Mouse (Mus musculus) v-Abl transformed pro-B cells (cell line): ENCODE data around the gene Srgn.
"Not testable (repeated sequence)": the region's sequence is repeated elsewhere in the genome, so short reads cannot be mapped to it uniquely, and the experiment has no call there.

Source experiments
- in situ Hi-C, 2 experiments: fragments of 400-800 bp; cut with MboI; formaldehyde crosslinking; loops; one replicate each; pipeline ENCODE4 v1.15.1; 2025; ENCODE audit not compliant: unreplicated experiment in 2 of 2

Srgn gene

DNA sequence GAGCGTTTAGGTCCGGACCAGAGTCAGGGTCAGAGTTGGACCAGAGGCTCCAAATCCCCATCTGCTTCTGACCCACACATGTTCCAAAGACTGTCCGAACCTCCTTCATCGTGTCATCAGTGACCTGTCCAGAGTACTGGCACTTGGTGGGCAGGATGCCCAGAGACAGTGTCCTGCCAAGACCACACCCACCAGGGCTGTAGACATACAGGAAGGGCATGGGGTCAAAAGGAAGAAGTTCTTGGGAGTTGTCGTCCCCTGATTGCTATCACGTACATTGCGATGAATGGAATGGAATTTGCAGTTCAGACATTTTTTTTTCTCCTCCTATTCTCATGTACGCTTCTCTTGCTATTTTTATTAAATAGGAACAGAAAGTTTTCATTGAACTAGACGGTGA lies 2.9 kb upstream of the Srgn start:
- in situ Hi-C loops, result no loop called here

DNA sequence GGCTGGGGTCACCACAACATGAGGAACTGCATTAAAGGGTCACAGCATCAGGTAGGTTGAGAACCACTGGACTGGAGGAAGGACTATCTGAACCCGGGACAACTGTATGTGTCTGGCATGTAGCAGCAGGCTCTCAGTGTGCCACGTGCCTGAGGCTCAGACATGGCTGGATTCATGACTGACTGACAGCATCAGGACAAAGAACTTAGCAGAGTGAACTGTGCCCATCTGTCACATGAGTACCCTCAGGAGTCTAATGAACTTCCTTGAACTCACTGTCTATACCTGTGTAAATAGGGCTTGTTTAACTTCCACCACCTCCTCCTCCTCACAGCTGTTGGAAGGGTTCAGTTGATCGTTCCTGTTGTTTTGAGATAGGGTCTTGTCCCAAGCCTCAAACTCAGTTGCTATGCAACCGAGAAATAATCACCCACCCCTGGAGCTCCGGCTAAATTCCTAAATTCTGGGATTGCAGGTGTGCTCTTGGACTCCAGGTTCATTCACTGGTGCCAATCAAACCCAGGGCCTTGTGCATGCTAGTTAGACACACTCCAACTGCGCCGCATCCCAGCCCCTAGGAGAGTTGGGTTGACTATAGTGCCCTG lies 4.8 kb downstream of the Srgn start:
- in situ Hi-C loops, result no loop called here

DNA sequence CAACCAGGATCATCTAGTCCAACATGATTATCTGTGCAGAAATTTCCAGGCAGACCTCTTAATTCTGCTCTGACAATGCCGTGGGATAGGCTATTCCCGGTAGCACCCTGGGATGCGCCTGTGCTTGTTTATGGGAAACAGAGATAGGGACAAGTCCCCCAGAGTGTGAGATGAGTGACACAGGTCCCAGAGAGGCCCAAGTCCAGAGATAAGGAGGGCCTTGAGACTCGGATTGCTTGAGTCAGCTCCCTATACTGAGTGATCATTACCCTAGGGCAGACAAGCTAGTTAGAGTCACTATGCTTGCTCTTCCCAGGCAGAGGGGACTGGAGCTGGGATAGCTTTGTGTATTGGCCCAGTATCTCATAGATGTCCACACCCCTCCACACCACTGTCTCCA lies 5.5 kb downstream of the Srgn start:
- in situ Hi-C loops, result no loop called here

DNA sequence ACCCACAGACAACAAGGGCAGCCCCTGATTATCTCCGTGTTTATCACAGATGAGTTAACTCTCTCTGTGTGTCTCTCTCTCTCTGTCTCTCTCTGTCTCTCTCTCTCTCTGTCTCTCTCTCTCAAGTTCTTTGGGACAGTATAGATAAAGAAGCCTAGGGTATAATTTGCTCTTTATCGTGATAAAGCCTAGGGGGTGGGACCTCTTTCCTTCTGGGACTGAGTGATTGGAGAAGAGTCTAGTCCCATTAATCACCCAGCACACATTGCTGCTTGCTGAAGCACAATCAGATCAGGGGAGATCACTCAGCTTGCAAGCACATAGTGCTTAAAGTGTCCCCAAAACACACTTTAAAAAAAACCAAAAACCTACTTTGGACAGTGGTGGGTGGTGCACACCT lies 6.3 kb downstream of the Srgn start:
- in situ Hi-C loops, result no loop called here

DNA sequence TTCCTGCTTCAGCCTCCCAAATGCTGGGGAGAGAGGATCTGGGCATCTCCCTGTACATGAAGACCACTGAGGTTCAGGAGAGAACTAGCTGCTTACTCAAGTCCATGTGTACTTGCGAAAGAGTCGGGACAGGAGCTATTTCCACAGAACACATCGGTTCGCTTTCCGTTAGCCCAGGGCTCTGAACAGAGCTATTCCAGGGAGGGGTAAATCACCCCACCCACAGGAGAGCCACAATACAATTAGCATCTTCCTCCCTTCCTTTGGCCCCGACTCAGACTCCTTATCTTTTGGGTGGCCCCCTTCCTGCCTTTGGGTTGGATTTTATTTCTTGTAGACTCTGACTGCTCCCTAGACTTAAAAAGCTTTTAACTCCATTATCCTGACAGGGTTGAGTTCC lies 9.7 kb downstream of the Srgn start:
- in situ Hi-C loops, result no loop called here

DNA sequence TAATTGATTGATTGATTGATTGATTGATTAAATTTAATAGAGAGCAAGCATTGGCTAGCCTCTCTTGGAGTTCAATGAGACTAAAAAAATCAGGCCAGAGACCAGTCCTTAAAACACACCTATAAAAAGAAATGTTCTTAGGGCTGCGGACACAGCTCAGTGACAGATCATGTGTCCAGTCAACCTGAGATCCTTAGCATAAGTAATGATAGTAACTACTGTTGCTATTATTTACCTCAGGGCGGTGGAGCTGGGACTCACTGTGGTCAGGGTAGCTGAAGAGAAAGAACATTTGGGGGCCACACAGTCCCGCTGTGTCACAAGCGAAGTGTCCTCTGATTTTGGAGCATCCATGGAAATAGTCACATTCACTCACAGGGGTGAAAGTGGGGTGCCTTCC lies 14.4 kb downstream of the Srgn start:
- in situ Hi-C loops, result no loop called here

DNA sequence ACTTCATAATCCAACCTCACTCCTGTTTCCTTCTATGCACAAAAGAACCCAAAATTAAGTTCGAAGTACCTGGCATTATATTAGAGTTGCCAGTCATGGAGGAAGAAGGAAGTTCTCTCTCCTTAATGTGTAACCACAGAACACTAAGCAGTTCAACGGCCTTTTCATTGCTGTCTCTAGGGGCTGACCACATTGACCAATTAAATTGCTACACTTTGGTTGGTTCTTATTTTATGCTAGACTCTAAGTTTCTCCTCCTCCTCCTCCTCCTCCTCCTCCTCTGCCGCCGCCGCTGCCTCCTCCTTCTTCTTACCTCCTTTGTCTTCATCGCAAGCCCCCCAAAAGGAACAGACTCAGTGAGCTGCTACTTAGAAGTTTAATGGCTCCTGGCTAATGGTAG lies 15.7 kb downstream of the Srgn start:
- in situ Hi-C loops, result no loop called here

DNA sequence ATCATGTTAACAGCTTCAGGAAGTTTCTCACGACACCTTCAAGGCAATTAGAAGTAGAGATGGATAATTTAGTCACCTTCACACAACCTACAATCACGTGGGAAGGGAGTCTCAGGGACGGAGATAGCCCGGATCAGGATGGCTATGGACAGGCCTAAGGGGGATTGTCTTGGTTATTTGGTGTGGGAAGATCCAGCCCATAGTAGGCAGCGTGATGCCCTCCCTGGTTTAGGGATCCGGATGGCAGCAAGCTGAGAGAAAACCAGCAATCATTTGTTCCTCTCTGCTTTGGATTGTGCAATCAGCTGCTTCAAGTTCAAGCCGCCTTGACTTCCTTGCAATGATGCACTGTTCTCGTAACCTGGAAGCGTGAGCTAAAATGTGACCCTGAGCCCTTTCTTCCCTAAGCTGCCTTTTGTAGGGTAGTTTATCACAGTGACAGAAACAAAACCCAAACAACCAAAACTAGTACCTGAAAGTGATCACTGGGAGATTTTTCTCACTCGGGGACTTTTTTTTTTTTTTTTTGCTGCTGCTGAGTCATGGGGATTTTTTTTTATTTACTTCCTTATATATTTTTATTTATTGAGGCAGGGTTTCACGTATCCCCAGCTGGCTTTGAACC lies 18.1 kb downstream of the Srgn start:
- in situ Hi-C loops, result no loop called here

DNA sequence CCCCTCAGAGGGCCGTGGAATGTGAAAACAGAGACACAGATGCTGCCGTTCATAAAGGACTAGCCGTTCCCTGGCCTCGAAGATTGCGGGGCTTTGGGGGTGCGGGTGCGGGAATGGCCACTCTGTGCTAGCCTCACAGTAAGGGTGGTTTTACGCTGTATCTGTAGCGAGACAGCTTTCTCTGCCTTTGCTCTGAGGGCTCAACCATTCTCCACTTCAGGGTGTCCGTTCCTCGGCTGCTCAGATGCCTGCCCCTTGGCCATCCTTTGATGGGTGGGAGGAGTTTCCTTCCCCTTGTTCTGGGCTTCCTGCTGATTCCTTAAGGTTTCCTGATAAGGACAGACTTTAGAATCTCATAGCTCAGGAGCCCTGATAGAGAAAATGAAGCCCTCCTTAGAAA lies 18.8 kb downstream of the Srgn start:
- in situ Hi-C loops, result no loop called here

DNA sequence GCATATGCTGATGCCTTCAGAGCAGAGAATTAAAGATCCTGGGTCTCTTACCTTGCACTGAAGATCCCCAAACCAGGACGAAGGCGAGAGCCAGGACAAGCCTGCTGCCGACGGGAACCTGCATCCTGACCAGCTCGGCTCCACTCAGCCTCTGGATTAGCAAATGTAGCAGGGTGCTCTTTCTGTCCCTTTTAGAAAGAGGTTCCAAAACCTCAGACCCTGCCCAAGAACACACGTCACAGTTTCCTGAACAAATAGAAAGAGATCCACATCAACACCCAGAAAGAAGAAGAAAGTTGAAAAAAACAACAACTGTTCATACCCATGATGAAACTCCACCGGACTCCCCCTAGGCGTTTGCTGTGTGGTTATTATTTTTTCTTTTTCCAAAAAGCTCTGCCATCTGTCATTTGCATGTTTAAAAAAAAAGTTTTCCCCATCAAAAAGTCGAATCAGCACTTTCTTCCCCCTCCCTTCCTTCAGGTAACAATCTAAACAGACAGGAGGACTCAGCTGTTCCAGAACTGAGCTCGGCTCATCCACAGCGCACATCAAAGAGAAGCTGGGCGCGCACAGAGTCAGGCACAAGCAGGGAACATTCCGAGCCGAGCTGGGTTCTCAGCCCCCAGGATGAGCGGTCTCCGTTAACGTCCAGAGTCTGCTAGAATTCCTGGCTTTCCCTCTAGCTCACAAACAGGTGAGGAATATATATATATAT lies 19.5 kb downstream of the Srgn start:
- in situ Hi-C loops, result no loop called here

DNA sequence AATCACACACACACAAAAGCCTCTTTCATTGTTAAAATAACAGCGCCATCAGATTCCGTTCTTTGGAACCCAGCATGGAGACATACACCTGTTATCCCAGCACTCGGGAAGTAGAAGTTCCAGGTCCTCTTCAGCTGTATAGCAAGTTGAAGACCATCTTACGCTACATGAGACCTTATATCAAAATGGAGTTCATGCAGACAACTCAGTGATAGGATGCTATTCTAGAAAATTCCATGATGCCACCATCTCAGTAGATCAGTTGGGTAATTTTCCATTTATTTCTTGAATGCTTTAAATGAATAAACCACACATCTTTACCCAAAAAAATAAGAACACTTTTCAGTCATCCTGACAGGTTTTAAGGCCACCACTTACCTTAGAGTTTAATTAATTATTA lies 20.2 kb downstream of the Srgn start:
- in situ Hi-C loops, result no loop called here

DNA sequence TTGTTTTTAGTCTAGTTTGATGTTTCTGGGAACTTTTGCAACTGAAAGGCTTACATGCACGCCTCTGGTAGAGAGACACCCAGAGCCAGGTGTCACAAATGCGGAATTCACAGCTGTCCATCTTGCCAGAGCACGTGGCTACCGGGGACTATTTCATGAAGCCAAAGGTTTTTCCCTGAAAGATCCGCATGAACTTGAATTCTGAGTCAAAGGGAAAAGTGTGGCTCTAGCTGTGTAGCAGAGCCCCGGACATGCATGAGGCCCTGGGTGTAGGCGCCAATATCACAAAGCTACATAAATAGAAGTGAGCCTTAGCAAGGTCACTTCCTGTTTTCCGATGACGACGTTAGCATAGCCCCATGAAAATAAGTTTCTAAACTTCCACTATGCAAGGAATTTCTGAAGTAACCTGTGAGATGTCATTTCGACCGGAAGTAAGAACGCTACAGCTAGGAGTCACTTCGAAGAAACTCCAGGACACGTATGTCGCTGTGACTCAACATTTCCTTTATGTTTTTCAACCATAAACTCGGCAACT lies 21.2 kb downstream of the Srgn start:
- in situ Hi-C loops, result no loop called here

DNA sequence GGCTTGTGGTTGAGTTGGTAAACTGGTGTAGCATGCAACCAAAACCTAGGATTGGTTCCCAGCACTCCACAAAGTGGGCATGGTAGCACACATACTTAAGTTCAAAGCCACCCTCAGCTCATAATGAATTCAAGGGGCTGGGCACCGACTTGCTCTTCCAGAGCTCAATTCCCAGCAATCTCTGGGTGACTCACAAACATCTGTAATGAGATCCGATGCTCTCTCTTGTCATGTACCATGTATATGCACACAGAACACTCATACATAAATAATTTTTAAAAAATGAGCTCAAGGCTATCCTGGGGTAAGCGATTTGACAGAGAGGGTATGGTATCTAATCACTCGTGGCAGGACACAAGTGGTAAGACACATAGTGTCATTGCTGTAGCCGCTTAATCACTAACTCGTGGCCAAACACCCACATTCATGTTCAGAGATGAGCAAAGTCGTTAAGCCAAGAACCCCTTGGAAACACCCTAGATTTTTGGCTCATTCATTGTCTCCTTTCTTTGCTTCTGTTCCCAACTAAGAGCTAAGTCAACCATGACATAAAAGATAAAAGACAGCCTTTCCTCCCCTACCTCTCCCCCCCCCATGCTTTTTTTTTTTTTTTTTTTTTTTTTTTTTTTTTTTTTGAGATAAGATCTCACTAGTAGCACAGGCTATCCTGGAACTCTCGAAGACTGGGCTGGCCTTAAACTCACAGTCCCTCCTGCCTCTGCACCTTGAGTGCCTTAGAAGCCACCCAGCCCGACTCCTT lies 21.8 kb downstream of the Srgn start:
- in situ Hi-C loops, result no loop called here

DNA sequence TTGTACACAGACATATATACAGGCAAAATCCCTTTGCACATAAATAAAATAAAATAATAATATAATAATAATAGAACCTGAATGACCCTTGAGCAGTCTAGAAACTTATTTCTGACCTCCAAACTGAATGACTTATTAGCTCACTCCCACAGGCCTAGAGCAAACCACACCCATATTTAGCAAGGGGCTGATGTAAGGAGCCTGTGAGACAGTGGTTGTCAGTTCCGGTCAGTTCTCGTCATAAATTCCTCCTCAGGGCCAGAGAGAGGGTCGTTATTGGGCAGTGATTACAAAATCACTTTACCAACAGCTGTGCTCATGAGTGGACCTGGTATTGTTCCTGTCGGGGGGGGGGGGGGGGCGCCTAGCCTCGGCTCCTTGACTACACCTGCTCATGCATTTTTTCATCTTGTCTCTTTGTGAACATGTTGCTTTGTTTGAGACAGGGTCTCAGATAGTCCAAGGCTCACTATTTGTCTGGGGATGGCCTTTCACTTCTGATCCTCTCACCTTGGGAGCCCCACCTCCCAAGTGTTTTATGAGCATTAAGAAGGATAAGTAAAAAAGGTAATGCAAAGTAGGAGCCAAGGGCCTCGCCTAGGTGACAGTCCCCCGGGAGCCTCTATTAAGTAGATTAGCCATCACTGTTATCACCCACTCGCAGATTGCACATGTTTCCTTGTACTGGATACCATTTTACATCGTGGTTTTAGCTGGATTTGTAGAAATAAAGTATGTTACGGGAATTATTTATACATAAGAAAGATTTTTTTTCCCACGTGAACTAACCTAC lies 23.2 kb downstream of the Srgn start:
- in situ Hi-C loops, result loop anchor here (5.0 kb wide), 2 partner anchors 38 to 48 kb away; no protein-coding TSS in a partner anchor

DNA sequence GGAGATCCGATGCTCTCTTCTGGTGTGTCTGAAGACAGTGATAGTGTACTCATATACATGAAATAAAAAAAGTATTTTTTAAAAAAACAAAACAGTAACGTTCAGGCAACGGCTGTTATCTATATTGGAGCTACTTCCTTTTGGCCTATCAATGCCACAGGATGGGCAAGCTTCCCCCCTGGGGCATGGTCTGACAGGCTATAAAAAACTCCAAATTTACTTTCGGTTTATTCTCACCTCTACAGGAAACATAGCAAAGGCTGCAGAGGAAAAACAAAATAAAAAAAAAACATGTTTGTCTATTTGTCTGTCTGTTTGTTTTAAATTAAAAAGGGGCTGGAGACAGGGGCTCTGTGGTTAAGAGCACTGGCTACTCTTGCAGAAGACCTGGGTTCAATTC lies 23.9 kb downstream of the Srgn start:
- in situ Hi-C loops, result loop anchor here (5.0 kb wide), 2 partner anchors 39 to 49 kb away; no protein-coding TSS in a partner anchor

DNA sequence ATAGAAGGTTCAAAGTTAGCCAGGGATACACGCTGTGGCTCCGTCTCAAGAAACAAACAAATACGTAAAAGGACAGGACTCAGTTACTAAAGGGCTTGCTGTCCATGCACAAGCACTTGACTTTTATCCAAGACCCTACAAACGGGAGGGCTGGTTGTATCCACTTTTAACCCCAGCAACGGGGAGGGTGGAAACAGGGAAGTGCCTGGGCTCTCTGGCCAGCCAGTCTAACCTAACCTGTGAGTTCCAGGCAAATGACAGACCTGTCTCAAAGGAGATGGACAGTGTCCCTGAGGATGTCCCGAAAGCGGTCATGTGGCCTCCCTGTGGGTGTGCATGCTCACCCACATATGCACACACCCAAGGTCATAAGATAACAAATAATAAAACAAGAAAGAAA lies 25.3 kb downstream of the Srgn start:
- in situ Hi-C loops, result loop anchor here (5.0 kb wide), 2 partner anchors 40 to 50 kb away; no protein-coding TSS in a partner anchor

DNA sequence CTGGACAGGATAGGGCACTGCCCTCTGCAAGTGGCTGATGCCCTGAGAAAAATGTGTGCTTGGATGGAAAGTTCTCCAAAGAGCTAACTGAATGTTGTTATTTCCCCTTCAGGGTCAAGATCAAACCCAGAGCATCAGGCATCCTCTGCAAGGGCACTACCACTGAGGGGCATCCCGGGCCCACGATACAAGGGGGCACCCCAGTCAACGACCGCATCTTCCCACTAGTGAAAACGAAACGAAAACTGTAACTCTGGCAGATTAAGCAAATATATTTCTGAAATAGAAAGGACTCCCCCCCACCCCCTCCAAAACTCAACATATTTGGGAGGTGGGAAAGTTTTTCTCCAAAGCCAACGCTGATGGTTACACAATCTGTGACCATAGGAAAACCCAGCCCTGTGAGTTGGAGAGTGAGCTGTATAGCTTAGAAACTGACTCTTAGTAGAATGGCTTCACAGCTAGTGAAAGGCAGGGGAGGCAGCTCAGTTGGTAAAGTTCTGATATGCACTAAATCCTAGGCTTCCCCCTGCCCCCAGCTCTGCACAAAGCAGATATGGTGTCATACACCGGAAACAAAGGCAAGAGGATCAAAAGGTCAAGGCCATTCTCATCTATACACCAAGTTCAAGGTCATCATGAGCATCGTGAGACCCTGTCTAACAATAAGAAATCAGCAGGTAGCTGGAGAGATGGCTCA lies 26.2 kb downstream of the Srgn start:
- in situ Hi-C loops, result loop anchor here (5.0 kb wide), 2 partner anchors 41 to 51 kb away; no protein-coding TSS in a partner anchor

DNA sequence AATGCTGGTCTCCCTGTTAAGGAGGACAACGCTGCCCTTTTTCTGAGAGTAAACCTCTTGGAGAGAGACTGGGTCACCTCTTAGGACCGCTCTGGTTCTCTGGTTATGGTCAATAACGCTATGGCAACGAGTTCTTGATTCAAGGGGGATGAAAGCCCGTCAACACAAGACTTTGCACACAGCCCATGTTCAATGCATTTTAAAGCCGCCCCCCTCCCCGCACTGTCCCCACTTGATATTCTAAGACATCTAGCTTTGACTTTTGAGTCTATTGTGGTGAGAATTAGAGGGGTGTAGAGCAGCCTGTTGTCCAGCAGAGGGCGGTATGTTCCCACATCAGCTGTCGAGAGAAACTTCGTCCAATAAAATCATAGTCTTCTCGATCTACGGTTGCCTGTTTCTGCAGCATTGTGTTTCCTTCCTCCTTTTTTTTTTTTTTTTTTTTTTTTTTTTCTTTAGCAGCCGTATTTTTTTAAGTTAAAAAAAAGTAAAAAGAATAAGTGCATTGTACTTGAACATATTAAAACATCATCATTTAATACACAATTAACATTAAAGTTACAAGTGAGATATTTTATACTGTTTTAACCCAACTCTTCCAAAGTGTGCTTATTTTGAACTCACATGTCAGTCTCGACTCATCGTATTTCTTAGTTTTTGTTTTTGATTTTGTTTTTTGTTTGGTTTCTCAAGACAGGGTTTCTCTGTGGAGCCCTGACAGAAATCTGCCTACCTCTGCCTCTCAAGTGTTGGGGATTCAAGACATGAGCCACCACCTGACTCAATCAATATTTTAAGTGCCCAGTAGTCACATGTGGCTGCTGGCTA lies 26.9 kb downstream of the Srgn start:
- in situ Hi-C loops, result loop anchor here (5.0 kb wide), 2 partner anchors 42 to 52 kb away; no protein-coding TSS in a partner anchor

DNA sequence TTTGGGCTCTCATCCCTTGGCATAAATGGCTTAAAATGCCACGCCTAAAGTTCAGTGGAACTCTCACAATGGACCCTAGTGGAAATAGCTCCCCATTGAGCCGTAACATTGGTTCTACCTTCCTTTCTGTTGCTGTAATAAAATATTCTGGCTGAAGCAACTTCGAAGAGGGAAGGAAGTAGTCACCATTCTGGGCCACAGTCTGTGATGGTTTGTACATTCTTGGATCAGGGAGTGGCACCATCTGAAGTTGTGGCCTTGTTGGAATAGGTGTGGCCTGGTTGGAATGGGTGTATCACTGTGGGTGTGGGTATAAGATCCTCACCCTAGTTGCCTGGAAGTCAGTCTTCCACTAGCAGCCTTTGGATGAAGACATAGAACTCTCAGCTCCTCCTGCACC lies 35.6 kb downstream of the Srgn start:
- in situ Hi-C loops, result not testable (repeated sequence)
